Mouse (Mus musculus) retina, adult 2 months (tissue): ENCODE results near the gene Gm45337.

Experiments
- DNase-seq: peaks from one replicate; pipeline ENCODE4 v3.0.0-alpha.2; 2012; ENCODE audit warnings: low read depth, low spot score

Gm45337 gene

GRCm38 (mm10) chr7:142097776-142098175, 46.6 kb downstream of the Gm45337 start:
- DNase-seq: peak; percentile 78

- no peak for DNase-seq
These were observed 47.7 kb downstream of the Gm45337 start for GRCm38 (mm10) chr7:142096701-142097100.

- peak; percentile 86 for DNase-seq
These were observed 49.0 kb downstream of the Gm45337 start, which contains the start of gene Dusp8 for GRCm38 (mm10) chr7:142095183-142095931. Gene Dusp8, minus strand, starts transcription at chr7:142095843.

DNA sequence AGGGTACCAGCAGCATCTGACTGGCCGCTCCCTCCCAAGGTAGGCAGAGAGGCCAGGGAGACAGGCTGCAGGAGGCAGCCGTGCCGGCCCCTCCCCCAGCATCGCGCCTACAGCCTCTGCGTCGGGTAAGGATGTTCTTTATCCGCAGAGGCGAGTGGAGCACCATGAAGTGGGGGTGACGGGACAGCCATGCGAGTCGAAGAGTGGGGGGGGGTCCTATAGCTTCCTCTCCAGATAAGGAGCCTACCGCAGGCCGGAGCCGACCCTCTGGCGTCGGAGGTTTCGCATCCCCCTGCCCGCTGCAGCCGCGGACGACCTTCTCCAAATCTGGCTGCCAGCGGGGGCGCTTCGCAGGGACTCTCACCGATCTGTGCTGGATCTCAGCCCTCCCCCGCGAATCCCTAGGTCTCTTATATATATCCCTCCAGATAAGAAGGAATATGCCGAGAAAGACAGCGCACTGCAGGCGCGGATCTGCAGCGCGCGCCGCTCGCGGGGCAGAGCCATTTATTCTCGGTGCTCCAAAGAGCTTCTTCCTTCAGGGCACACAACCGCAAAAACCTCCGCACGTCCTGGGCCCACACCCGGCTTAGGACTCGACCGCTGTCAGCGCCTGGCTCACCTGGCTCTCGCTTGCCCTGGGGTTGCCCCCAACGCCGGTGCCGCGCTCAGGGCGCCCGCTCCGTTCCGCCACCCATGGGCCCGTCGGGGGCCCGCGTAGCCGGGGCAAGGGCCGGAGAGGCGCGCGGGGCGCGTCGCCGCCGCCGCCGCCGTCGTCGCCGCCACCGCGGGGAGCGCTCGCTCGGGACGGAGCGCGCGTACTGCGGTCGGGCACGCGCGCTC, 49.9 kb downstream of the Gm45337 start:
- DNase-seq: no peak

DNA sequence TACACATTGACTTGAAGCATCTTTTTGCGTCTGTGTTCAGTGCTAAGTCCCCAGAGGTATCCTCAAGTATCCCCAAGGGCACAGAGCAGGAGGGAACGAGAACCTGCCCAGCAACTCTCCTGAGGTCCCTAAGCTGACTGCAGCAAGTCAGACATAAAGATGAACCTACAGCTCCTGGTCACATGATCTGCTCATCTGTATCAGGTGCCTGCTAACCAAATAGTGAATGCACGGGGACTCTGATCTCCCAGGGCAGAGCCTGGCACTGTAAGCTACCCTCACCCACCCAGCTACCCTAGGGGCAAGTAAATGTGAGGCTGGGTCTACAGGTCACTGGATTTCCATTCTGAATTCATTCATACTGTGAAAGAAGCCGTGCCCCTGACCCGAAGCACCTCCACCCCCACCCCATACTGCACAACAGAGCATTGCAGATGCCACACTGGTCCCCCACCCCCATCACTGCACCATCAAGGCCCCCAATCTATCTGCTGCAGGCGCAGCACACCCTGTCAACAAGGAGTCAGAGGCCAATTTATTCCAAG, 50.6 kb downstream of the Gm45337 start:
- no peak for DNase-seq
